19 mouse cellular contexts compared by ENCODE assay signal in genomic region chrX:58445624-58446323, GRCm38 (mm10).
DNase-seq lines count a peak whose midpoint lies in the region; ATAC-seq lines count a peak whose summit lies in the region.
"Had no signal": no experiment of that assay in that cellular context is flagged by ENCODE, and none has a peak within 500 bp of the region (broad histone marks: within the 10 kb centered on the region; RNA-seq: fewer than 3 reads in every experiment).

No protein-coding gene starts in this region.

- no peak overlapping the region for H3K4me3 ChIP-seq in hindbrain, embryonic 11.5 days (ENCODE audit: low read depth, low read length)
- no peak overlapping the region for H3K4me3 ChIP-seq in hindbrain, embryonic 10.5 days
- no peak overlapping the region for H3K4me3 ChIP-seq in hindbrain, embryonic 14.5 days (replicated peaks; ENCODE audit: low read length)
- H3K4me3 ChIP-seq: layer of hippocampus, adult 2 months; liver, embryonic 15.5 days had no signal

- no peaks in the 10 kb centered on the region for H3K27me3 ChIP-seq in hindbrain, embryonic 11.5 days (ENCODE audit: control insufficient read depth, insufficient read depth, low read length)
- H3K27me3 ChIP-seq in hindbrain, embryonic 10.5 days (ENCODE audit: insufficient read depth, poor library complexity, severe bottlenecking), result no peaks in the 10 kb centered on the region
- no peaks in the 10 kb centered on the region for H3K27me3 ChIP-seq in hindbrain, embryonic 14.5 days (ENCODE audit: control insufficient read depth, insufficient read depth, low read length)
- H3K27me3 ChIP-seq: liver, embryonic 15.5 days had no signal

- DNase-seq in hindbrain, embryonic 11.5 days (ENCODE audit: low spot score), result no peak
- DNase-seq in hindbrain, embryonic 10.5 days (ENCODE audit: low spot score), result no peak
- DNase-seq in retina, postnatal 1 day, result peak; percentile 6
- no peak for DNase-seq in retina, embryonic 14.5 days (ENCODE audit: low spot score)
- DNase-seq in hindbrain, embryonic 14.5 days (ENCODE audit: low spot score), result peak; percentile 24
- no peak for DNase-seq in right cerebral cortex, adult 18-20 months
- DNase-seq in kidney, postnatal 25 days, result no peak
- DNase-seq: adrenal gland, postnatal 14 days; cerebellum, adult 11-12 months; cerebellum, postnatal 25 days; embryo, embryonic 11 days; kidney, adult 2 months; kidney, postnatal 10 days; layer of hippocampus, postnatal 36 days had no signal

- no peak overlapping the region for H3K4me2 ChIP-seq in hindbrain, embryonic 11.5 days (replicated peaks; ENCODE audit: low read depth, low read length)
- no peak overlapping the region for H3K4me2 ChIP-seq in hindbrain, embryonic 14.5 days (replicated peaks)
- H3K4me2 ChIP-seq: liver, embryonic 15.5 days had no signal

- H3K9ac ChIP-seq in hindbrain, embryonic 11.5 days (ENCODE audit: low read depth, low read length), result no peak overlapping the region
- H3K9ac ChIP-seq in hindbrain, embryonic 14.5 days, result no peak overlapping the region
- H3K9ac ChIP-seq: liver, embryonic 15.5 days had no signal

- ATAC-seq in hindbrain, embryonic 11.5 days (ENCODE audit: low FRiP score), result peak; percentile 33; the same call in 1 of the 2 replicates
- peak; percentile 43; the same call in 1 of the 2 replicates for ATAC-seq in hindbrain, embryonic 14.5 days (ENCODE audit: low FRiP score)
- no peak for ATAC-seq in CD4-positive, CD25-positive, alpha-beta regulatory T cell, adult 4 months
- ATAC-seq: Patski had no signal

- WGBS in hindbrain, embryonic 11.5 days, result 55% methylated on average over 4 of the region's 4 CpGs
- 75% methylated on average over 4 of the region's 4 CpGs for WGBS in hindbrain, embryonic 10.5 days
- 40% methylated on average over 4 of the region's 4 CpGs for WGBS in hindbrain, embryonic 14.5 days

- no peaks in the 10 kb centered on the region for H3K36me3 ChIP-seq in hindbrain, embryonic 11.5 days (ENCODE audit: control insufficient read depth, insufficient read depth, low read length)
- H3K36me3 ChIP-seq in hindbrain, embryonic 10.5 days, result no peaks in the 10 kb centered on the region
- no peaks in the 10 kb centered on the region for H3K36me3 ChIP-seq in hindbrain, embryonic 14.5 days (replicated peaks; ENCODE audit: control insufficient read depth, insufficient read depth)
- H3K36me3 ChIP-seq: liver, embryonic 15.5 days had no signal

- H3K9me3 ChIP-seq in hindbrain, embryonic 11.5 days (ENCODE audit: control insufficient read depth, low read length), result no peaks in the 10 kb centered on the region
- no peaks in the 10 kb centered on the region for H3K9me3 ChIP-seq in hindbrain, embryonic 10.5 days
- no peaks in the 10 kb centered on the region for H3K9me3 ChIP-seq in hindbrain, embryonic 14.5 days (ENCODE audit: control insufficient read depth, low read length)
- H3K9me3 ChIP-seq: liver, embryonic 15.5 days had no signal

- H3K27ac ChIP-seq in hindbrain, embryonic 11.5 days (ENCODE audit: low read depth, low read length), result no peak overlapping the region
- H3K27ac ChIP-seq in hindbrain, embryonic 10.5 days, result no peak overlapping the region
- H3K27ac ChIP-seq in hindbrain, embryonic 14.5 days, result no peak overlapping the region
- H3K27ac ChIP-seq: layer of hippocampus, adult 2 months; liver, embryonic 15.5 days; stomach, postnatal 0 days had no signal

- H3K4me1 ChIP-seq in hindbrain, embryonic 11.5 days (replicated peaks; ENCODE audit: control insufficient read depth, insufficient read depth, low read length), result no peaks in the 10 kb centered on the region
- H3K4me1 ChIP-seq in hindbrain, embryonic 10.5 days (replicated peaks), result no peaks in the 10 kb centered on the region
- H3K4me1 ChIP-seq in hindbrain, embryonic 14.5 days (replicated peaks; ENCODE audit: control insufficient read depth, insufficient read depth, low read length), result no peaks in the 10 kb centered on the region
- H3K4me1 ChIP-seq: liver, embryonic 15.5 days had no signal

Comparison
In these comparisons a context has a peak if more than half of its experiments do, and no peak if none do; other contexts are left out.
1. DNase-seq: peak in retina, postnatal 1 day (single experiment) and hindbrain, embryonic 14.5 days (single experiment); none in hindbrain, embryonic 11.5 days (single experiment), hindbrain, embryonic 10.5 days (single experiment), retina, embryonic 14.5 days (single experiment), right cerebral cortex, adult 18-20 months (single experiment) and kidney, postnatal 25 days (0 of 2).